Mouse (Mus musculus): ENCODE measurements around the gene Muc5b.
"Not testable (repeated sequence)": the region's sequence is repeated elsewhere in the genome, so short reads cannot be mapped to it uniquely, and the experiment has no call there.

The Muc5b gene

GRCm38 (mm10) chr7:141838779-141839178 is at the start of gene Muc5b:
Muc5b (plus strand) TSS chr7:141839070.
- peak; percentile 57 to 71 for DNase-seq

GRCm38 (mm10) chr7:141794251-141794650 is 44.6 kb upstream of the Muc5b start:
- no peak for DNase-seq

GRCm38 (mm10) chr7:141803206-141803605 is 35.7 kb upstream of the Muc5b start:
- no peak for DNase-seq

- no peak for DNase-seq
Measured at GRCm38 (mm10) chr7:141805384-141805783, 33.5 kb upstream of the Muc5b start.

- not testable (repeated sequence) for DNase-seq
Measured at GRCm38 (mm10) chr7:141807823-141808222, 31.0 kb upstream of the Muc5b start.

- DNase-seq = not testable (repeated sequence)
Measured at GRCm38 (mm10) chr7:141809933-141810332, 28.9 kb upstream of the Muc5b start.

GRCm38 (mm10) chr7:141813321-141813720 is 25.5 kb upstream of the Muc5b start:
- DNase-seq = no peak

- DNase-seq = no peak
Measured at GRCm38 (mm10) chr7:141815361-141815760, 23.5 kb upstream of the Muc5b start.

GRCm38 (mm10) chr7:141817355-141818075 is 21.4 kb upstream of the Muc5b start:
- DNase-seq = no peak

GRCm38 (mm10) chr7:141818267-141818666 is 20.6 kb upstream of the Muc5b start:
- DNase-seq = no peak

GRCm38 (mm10) chr7:141822582-141823261 is 16.1 kb upstream of the Muc5b start:
- no peak for DNase-seq

- no peak for DNase-seq
Measured at GRCm38 (mm10) chr7:141823699-141824098, 15.2 kb upstream of the Muc5b start.

GRCm38 (mm10) chr7:141824398-141824797 is 14.5 kb upstream of the Muc5b start:
- DNase-seq = no peak

- peak; percentile 24 to 56 for DNase-seq
Measured at GRCm38 (mm10) chr7:141835941-141836340, 2.9 kb upstream of the Muc5b start.

- DNase-seq = no peak
Measured at GRCm38 (mm10) chr7:141836423-141836822, 2.4 kb upstream of the Muc5b start.

GRCm38 (mm10) chr7:141840354-141840753 is 1.5 kb downstream of the Muc5b start:
- no peak for DNase-seq

GRCm38 (mm10) chr7:141861046-141861445 is 22.2 kb downstream of the Muc5b start:
- no peak for DNase-seq

GRCm38 (mm10) chr7:141869644-141870043 is 30.8 kb downstream of the Muc5b start:
- no peak for DNase-seq

GRCm38 (mm10) chr7:141870553-141870952 is 31.7 kb downstream of the Muc5b start:
- no peak for DNase-seq

- DNase-seq = no peak
Measured at GRCm38 (mm10) chr7:141874891-141875290, 36.0 kb downstream of the Muc5b start.

- DNase-seq = no peak
Measured at GRCm38 (mm10) chr7:141878813-141879212, 39.9 kb downstream of the Muc5b start.

- DNase-seq = no peak
Measured at GRCm38 (mm10) chr7:141892151-141892550, 53.3 kb downstream of the Muc5b start.

GRCm38 (mm10) chr7:141901825-141902224 is 63.0 kb downstream of the Muc5b start:
- DNase-seq = peak in 1 of 2 experiments; percentile 11

GRCm38 (mm10) chr7:141902269-141902729 is 63.4 kb downstream of the Muc5b start:
- peak; percentile 99 to 100 for DNase-seq
